Mouse (Mus musculus): ENCODE measurements around the gene Adamts7.
A peak's percentile ranks its signal among the peaks of the same experiment; 100 is the strongest.

The Adamts7 gene

DNA sequence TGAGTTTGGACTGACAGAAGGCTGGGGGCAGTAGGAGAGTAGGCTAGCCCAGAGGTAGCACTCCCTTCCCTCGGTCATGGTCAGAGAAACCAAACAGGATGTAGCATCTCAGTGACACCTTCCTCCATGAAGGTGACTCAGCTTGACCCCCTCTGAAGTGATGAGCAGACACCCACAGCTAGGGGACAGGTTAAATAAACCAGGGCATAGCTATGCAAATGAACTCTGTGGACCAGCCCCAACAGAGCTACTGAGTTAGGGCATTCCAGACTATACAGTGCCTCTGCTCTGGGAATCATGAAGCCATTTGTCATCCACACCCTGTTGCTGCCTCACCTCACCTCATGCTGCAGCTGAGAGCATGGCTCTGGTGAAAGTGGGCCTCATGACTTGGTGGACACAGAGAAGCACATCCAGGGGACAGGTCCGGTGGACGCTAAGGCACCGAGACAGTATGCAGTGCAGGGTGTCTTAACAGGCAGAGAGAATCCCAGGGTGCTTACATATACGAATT is 71.1 kb downstream of the Adamts7 start:
- DNase-seq (ENCODE audit: low read depth in 2 of 2, low spot score in 2 of 2), result no peak

DNA sequence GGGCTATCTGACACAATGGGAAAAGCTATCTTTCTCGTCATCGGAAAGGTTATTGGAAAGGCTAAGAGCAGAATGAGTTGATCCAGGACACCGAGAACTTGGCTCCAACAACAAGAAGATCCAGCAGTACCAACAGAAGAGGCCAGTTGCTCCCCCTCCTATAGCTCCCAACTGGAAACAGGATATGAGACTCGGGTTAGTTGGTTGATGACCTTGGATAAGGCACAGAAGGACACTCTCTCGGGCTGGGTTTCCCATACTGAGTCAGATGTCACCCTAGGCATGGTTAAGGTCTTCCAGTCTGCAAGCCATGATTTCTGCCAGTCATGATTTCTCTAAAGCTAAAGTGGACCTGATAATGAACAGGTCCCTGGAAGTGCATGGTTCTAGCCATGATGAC is 71.9 kb downstream of the Adamts7 start:
- no peak for DNase-seq (ENCODE audit: low read depth in 2 of 2, low spot score in 2 of 2)

DNA sequence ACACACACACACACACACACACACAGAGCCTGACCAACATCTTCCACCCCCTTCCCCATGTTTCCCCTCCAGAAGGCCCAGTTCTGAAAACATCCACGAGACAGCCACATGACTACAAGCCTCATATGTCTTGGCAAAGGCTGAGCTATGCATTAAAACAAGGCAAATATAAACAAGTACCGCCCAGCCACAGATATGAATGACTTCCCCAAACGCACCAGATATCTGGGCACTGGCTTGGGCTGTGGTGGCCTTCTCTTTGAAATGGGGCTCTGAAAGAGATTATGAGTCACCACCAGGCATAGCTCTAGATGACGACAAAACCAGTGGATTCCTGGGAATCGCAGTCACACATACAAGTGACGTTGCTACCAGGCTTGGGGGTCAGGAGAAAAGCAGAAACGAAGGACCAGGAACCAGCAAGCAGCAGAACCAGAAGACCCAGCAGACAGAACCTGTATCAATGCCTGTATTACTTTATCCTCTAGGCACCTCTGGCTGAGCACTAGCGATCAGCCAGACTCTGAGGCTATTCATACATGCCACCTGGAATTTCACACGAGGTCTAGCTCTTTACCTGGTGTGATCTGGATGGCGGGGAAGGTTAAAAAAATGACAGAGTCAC is 72.5 kb downstream of the Adamts7 start:
- no peak for DNase-seq (ENCODE audit: low read depth in 2 of 2, low spot score in 2 of 2)

DNA sequence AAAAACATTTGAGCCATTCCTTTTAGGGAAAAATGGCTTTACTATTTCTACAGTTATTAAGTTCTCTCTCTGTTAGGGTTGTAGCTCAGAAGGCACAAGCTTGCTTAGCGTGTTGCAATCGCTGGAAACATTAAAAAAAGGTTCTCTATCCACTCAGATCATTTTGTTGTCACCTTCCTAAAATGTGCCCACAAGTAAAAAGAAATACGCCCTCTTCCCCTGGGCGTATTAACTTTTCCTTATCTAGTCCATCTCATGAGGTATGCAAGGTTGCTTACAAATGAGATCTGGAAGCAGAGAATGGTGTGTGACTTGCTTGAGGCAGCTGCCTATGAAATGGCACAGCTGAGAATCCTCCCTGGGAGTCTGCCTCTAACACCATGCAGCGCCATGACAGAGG is 73.9 kb downstream of the Adamts7 start:
- no peak for DNase-seq (ENCODE audit: low read depth in 2 of 2, low spot score in 2 of 2)

DNA sequence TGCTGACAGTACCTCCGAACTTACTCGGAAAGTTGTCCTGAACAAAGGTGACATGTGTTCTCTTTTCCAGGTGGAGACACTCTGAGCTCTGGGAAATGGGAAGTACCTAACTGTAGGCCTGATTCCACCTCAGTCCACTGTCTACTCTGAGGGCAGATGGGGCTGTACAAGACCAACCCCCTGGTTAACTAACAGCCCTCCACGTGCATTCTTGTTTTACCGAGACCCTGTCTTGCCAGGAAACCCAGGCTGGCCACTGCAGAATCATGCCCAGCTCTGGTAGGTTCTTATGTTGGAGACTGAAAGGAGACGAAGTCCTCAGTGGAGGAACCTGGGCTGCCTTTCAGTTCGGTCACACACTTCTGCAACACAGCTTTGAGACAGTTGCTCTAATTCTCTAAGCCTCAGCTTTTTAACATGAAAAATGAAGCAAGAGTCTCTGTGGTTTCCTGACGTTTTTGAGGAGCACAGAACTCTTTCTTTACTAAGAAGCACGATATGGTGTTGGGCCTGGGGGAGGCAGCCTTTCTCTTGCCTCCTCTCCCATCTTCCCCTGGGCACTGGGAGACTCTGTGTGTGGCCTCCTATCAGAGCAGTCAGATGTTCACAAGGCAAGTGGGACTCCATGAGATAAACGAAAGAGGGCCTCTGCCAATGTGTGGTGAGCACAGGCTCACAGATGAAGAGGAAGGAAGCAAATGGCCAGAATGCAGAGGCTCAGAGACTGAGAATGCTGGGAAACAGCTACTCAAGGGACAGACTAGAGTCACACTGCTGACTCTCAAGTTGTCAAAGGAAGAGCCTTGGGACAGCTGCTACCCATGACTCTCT is 74.6 kb downstream of the Adamts7 start:
- DNase-seq (ENCODE audit: low read depth in 2 of 2, low spot score in 2 of 2), result no peak

DNA sequence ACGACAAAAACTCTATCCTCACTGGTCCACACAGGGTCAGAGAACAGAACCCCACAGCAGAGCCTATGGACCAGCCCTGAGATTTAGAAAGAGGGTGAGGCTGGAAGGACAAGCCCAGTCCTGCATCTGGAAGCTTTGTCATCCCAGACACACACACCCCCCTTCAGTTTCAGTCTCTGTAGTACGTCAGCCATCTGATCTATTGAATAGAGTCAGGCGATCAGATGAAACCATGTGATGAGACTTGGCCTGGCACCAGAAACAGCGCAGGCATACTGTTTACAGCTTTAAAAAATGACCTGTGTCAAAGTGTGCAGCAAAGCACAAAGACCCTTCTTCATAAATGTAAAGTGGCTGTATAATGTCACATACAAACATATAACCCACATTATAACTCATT is 77.7 kb downstream of the Adamts7 start:
- no peak for DNase-seq (ENCODE audit: low read depth in 2 of 2, low spot score in 2 of 2)

DNA sequence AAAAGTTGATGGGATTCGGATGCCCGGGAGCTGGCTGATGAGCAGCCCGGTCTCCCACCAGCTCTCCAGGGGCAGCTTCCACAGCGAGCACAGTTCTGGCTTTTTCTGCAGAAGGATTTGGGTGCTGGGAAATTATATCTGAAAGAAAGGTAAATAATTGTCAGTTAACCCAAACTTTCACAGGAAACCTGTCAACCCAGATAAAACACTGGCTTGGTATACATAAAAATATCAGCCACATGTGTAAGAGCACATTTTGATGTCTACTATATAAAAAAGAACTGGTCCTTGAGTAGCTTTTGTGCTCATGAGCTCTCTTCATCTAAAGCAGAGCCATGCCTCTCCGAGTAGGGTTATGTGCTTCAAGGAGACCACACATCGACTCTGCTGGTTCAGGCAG is 78.2 kb downstream of the Adamts7 start:
- no peak for DNase-seq (ENCODE audit: low read depth in 2 of 2, low spot score in 2 of 2)

DNA sequence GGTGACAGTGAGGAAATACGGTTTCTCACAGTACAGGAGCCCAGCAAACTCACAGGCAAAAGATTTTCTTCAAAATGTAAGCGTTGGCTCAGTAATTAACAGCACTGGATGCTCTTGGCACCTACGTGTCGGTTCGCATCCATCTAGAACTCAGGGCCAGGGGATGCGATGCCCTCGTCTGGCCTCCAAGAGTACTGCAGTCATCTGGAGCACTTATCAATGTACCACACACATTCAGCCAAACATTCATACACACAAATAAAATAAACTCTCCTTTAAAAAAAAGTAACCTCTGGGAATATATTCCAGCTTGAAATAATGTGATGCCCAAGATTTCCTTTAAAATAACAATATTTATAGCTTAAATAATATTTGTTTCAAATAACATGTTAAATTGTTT is 78.7 kb downstream of the Adamts7 start:
- no peak for DNase-seq (ENCODE audit: low read depth in 2 of 2, low spot score in 2 of 2)

DNA sequence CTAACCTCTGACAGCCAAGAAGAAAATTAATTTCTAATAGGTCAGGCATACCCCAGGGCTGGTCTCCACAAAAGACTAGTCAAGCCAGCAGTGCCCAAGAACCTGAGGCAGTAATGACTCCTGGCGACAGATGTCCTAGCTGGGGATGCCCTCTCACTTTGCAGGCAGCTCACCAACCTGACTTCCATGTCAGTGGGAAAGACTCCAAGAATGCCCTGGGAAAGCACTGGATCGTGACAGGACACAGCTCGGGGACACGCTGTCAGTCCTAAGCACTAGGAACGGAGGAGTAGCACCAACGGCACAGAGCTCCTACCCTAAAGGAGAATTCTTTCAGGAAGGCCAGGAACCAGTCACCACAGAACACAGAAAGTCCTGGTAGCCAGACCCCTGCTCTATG is 79.4 kb downstream of the Adamts7 start:
- DNase-seq (ENCODE audit: low read depth in 2 of 2, low spot score in 2 of 2), result no peak

DNA sequence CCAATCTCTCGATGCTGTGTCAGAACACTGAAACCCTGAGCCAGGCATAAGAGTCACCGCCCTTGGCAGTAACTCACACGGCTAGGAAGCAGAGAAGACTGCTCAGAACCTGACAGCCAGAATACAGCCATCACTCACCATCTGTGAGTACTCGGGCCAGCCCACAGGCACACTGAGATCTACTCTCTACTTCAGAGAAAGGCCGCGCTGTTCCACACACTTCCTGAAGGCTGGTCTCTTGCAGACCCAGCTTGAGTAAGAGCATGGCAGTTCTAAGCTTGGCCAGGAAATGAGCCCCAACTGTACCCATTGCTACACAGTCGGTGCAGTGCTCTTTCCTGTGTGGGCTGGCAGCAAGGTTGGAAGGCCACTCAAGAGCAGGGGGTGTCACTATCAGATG is 80.0 kb downstream of the Adamts7 start:
- peak; percentile 43 to 46 for DNase-seq (ENCODE audit: low read depth in 2 of 2, low spot score in 2 of 2)

DNA sequence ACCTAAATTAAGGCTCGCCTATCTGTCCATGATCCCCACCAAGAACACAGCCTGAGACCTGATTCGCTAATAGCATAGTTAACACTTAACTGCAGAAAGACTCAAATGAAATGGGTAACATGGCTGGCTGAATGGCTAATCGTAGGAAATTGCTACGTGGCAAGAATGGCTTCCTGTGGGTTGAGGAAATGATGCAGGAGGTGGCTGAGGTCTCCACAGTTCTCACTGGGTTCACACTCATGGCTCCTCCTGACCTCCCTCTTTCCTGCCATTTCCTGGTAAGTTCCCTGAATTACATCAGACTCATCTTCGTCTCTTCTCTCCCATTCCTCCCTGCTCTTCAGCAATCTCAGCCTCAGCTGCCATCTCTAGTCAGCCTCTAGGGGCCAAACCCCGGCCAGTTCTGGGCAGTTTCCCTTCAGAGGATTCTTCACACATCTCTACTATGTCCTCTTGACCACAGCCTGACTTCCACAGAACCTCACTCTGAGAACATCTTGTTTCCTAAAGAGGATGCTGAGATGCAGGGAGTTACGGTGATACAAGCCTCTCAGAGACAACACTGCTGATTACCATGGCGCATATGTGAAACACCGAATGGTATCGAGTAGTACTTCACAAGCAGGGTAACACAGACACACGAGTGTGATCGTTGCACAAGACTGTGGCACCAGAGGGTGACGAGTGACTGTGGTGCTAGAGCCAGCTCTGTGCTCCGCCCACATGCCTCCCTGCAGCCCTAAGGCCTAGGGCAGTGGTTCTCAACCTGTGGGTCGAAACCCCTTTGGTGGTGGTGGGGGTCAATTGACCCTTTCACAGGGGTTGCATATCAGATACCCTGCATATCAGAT is 81.7 kb downstream of the Adamts7 start:
- no peak for DNase-seq (ENCODE audit: low read depth in 2 of 2, low spot score in 2 of 2)

DNA sequence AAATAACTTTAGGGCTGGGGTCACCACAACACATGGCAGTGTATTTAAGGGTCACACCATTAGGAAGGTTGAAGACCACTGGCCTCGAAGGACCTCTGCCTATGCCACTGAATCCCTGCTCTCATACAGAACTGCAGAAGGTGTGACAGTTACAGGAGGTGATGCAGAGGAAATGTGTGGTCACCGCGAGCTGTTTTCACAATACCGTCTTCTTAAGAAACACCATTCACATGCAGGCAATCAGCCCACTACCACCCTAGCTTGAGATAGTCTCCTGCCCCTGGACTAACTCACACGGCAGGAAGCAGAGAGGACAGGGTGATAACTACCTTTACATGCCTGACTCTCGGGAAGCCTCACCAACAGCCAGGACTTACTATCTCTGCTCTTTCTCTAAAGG is 82.3 kb downstream of the Adamts7 start:
- no peak for DNase-seq (ENCODE audit: low read depth in 2 of 2, low spot score in 2 of 2)

DNA sequence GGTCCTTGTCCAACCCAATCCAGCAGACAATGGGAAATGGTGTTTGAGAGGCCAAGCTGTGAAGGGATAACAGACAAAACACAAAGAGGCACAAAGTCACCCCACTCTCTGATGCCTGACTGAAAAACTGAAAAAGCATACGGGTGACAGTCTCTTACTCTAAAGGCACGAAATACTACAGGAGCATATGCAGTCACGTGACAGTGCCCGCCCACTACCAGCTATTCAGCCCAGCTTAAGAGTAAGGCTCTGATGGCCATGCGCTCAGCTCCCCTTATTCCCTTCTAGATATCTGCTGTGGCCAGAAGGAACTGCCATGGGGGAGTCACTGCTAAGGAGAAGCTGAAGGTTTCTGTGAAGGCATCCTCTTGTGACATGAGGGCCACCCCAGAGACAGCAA is 82.9 kb downstream of the Adamts7 start:
- no peak for DNase-seq (ENCODE audit: low read depth in 2 of 2, low spot score in 2 of 2)

DNA sequence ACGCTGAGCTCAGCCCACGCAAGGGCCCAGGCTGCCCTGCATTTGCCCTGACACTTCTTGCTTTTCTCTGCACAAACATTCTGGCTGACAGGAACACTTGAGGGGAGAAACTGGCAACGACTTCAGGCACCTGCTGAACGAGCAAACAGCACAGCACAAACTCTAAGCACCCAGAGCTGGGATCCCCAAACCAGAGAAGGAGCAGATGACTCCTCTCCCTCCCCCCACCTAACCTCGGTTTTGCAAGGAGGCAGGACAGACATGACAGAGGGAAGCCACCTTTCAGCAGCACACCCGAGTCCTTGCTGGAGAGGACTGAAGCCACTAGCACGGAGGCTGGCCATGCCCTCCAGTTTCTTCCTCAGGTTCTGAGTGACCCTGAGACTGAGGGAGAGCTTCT is 84.4 kb downstream of the Adamts7 start:
- DNase-seq (ENCODE audit: low read depth in 2 of 2, low spot score in 2 of 2), result no peak

DNA sequence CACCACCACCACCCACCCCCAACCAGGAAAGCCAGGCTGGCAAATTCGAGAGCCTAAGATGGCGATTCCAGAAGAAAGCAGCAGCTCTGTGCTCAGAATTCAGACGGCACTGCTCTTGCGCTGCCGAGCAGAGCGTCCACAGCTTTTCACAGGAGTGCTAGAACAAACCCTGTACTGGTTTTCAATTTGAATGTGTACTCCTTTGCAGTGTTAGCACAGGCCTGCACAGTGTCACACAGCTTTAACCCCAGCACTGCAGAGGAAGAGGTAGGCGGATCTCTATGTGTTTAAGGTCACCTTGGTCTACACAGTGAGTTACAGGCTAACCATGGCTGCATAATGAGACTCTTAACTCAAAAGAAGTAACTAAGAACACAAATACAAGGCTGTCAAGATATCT is 85.5 kb downstream of the Adamts7 start:
- no peak for DNase-seq (ENCODE audit: low read depth in 2 of 2, low spot score in 2 of 2)

DNA sequence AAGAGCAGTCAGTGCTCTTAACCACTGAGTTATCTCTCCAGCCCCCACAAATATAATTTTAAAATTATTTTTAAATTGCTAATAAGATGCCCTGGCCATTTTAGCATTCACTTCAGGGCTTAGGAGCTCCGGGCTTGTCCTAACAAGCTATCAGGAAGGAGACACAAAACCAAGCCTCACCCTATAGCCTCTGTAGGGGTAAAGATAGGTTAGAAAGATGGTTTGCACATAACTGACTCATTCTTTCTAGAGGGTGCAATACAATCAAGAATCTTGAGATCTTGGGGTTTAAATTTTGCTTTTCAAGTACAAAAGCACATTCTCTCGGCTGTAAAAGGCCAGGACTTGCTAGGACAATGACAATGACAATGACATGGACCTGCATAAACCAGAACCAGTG is 86.2 kb downstream of the Adamts7 start:
- DNase-seq (ENCODE audit: low read depth in 2 of 2, low spot score in 2 of 2), result no peak

DNA sequence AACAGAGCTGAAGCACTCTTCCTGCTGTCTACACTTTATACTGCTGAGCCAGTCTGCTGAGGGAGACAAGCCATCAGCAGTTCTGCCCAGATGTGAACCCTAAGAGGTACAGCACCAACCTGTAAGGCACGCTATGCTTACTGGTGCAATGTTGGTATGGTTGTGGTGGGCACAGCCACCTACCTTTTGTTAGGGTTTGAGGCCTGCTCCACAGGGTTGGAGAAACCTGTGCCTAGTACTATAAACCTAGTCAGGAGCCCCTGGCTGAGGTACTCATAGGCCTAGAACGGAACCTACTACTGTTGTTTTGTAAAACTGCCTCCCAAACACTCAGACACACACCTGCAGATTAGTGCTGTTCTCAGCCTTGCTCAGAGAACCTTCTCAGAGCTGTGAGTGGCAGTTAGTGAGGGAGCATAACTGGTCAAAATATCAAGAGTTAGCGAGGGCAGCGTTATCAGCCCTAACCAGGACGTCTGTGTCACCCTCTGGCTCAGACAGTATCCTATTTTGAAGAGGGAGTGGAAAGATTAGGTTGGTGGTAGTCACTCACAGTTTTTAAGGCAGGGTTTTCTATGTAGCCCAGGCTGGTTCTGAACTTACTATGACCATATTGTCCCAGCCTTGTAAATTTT is 87.4 kb downstream of the Adamts7 start:
- DNase-seq (ENCODE audit: low read depth in 2 of 2, low spot score in 2 of 2), result no peak

DNA sequence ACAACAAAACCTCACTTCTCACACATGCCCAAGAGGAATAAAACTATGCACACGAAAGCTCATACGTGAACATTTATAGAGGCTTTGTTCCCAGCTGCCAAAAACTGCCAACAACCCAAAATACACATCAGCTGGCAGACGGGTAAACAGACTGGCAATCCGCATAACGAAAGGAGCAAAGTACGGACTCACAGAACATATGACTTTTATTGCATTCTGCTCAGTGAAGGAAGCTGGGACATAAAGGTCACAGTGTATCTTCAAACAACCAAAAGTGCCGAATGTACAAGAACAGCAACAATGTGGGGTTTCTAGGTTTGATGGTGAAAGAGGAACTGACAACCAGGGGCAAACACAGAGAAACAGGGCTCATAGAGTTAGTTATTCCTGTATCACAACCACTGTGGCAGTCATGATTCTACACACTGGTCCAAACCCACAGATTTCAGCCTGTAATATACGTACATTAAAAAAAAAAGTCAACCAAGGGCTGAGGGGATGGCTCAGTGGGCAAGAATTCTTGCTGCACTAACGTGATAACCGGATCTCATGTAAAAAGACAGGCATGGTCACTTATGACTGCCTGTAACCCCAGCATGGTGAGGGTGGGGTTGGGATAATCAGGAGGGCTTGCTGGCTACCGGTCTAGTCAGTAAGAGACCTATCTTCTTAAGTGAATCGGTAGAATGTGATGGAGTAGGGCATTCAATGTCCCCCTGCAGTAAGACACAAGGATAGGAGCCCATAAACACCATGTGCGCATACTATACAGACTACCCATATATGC is 88.3 kb downstream of the Adamts7 start:
- DNase-seq (ENCODE audit: low read depth in 2 of 2, low spot score in 2 of 2), result no peak

DNA sequence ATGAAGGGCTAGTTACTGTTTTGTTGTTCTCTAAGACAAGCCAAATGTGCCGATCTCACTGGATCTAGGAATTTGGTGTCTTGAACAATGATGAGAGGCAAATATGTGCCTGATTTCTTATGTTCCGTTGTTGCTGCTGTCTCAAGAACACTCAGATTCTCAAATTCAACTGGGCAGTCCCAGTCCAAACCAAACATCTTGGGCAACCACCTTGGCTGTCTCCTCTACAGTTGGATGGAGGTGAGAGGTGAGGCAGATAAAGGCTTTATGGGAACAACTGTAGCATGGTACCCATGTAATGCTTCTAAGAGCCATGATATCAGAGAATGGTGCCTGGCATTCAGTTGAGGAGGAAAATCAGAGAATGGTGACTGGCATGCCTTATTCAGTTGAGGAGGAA is 90.3 kb downstream of the Adamts7 start:
- no peak for DNase-seq (ENCODE audit: low read depth in 2 of 2, low spot score in 2 of 2)

DNA sequence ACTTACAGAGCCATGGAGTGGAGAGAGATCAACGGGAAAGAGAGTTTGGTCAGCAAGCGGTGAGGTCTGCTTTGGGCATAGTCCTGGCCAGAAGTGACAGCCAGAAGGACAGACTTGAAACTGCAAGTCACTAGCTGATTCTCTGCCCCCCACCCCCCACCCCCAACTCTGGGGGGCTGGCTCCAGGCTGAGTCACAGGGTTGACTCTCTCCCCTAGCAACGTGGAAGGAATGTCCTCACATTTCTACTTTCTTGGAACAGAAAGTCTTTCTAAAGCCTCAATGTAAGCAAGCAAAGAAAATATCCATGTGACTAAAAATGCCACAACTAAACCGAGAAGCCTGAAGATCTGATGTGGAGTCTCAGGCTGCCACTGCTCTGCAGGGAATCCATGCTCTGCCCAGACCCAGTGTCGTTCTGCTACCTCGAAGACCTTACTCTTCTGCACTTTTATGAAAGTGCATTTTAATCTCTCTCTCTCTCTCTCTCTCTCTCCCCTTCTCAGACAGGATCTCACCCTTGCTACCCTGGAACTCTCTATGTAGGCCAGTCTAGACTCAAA is 93.1 kb downstream of the Adamts7 start:
- no peak for DNase-seq (ENCODE audit: low read depth in 2 of 2, low spot score in 2 of 2)
